Mouse (Mus musculus): ENCODE measurements around the gene Csnk2a1. TPM values are rescaled to one million over a fixed set of nuclear protein-coding genes. Genes with fewer than 3 reads are reported as not detected.

Csnk2a1 gene
- total and polyA plus RNA-seq, 3 experiments, result 88.5 to 130 TPM; not detected in 1

DNA sequence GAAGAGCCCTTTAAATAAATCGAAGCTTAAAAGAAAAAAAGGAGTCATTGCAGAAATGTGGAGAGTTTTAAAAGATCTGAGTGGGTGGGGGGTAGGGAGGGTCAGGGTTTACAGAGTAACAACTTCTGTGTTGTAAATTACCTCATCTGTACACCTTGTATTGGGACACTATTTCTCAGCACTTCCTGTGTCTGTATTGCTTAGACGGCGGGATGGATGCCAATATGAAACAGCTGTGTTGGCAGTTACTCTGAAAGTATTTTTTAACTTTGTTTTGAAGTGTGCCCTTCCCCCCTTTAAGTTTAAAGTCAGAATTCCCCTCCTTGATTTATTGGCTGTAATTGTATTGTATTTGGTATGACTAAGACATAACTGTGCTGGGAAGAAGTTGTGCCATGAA is 54.8 kb downstream of the Csnk2a1 start:
- no peaks in the 10 kb centered on the region for H3K4me1 ChIP-seq (ENCODE audit: control insufficient read depth in 1 of 2, insufficient read depth in 2 of 2, low read length in 2 of 2)
- no peaks in the 10 kb centered on the region for H3K9me3 ChIP-seq (replicated peaks; ENCODE audit: insufficient read depth, low read length)
- H3K4me3 ChIP-seq (ENCODE audit: control insufficient read depth in 1 of 2, insufficient read depth in 1 of 2, low read depth in 2 of 2, low read length in 2 of 2), result no peak overlapping the region
- H3K36me3 ChIP-seq (ENCODE audit: control insufficient read depth in 1 of 2, insufficient read depth in 2 of 2, low read length in 2 of 2), result peaks cover 0 to 22% of the 10 kb centered on the region in 2 experiments; a peak in 2 of 4 replicates
- no peaks in the 10 kb centered on the region for H3K27me3 ChIP-seq (ENCODE audit: control insufficient read depth in 1 of 2, insufficient read depth in 2 of 2, low read length in 2 of 2)
- no peaks in the 10 kb centered on the region for H3K79me2 ChIP-seq (ENCODE audit: control insufficient read depth, insufficient read depth, low read length, poor library complexity)
- DNase-seq (ENCODE audit: low read depth, low spot score), result no peak
- TF ChIP-seq ZC3H11A (IDR thresholded peaks at IDR 0.05; ENCODE audit: low read depth, low read length), result no peak
- no peak for TF ChIP-seq GATA1 (IDR thresholded peaks at IDR 0.05; ENCODE audit: low read depth, low read length)
- TF ChIP-seq CHD2 (IDR thresholded peaks at IDR 0.05; ENCODE audit: low read length), result no peak
- no peak for TF ChIP-seq MYC (IDR thresholded peaks at IDR 0.05; ENCODE audit: low read depth, low read length)
- no peak for TF ChIP-seq GABPA (IDR thresholded peaks at IDR 0.05; ENCODE audit: low read depth, low read length)
- TF ChIP-seq TBP (IDR thresholded peaks at IDR 0.05; ENCODE audit: low read depth, low read length), result no peak
- TF ChIP-seq HCFC1 (IDR thresholded peaks at IDR 0.05; ENCODE audit: low read depth, low read length), result no peak
- TF ChIP-seq POLR2A (IDR thresholded peaks at IDR 0.05; ENCODE audit: control insufficient read depth in 1 of 2, insufficient read depth in 1 of 2, low read depth in 1 of 2, low read length in 2 of 2, poor library complexity in 1 of 2), result no peak
- TF ChIP-seq CTCF (IDR thresholded peaks at IDR 0.05 in 2 of 3, conservative IDR thresholded peaks at IDR 0.05 in 1 of 3; ENCODE audit: control insufficient read depth in 1 of 3, insufficient read depth in 1 of 3, low read depth in 2 of 3, low read length in 3 of 3, poor library complexity in 1 of 3, severe bottlenecking in 1 of 3), result no peak
- TF ChIP-seq MAFK (IDR thresholded peaks at IDR 0.05; ENCODE audit: borderline replicate concordance, low read depth, low read length), result no peak
- no peak for TF ChIP-seq ZKSCAN1 (IDR thresholded peaks at IDR 0.05; ENCODE audit: low read depth, low read length)
- TF ChIP-seq ELF1 (IDR thresholded peaks at IDR 0.05; ENCODE audit: low read depth, low read length), result no peak
- TF ChIP-seq MEF2A (IDR thresholded peaks at IDR 0.05; ENCODE audit: extremely low read depth, insufficient replicate concordance, low read depth, low read length, poor library complexity, severe bottlenecking), result no peak
- no peak for TF ChIP-seq KAT2A (conservative IDR thresholded peaks at IDR 0.05; ENCODE audit: low read depth, low read length)
- no peak for TF ChIP-seq SMC3 (IDR thresholded peaks at IDR 0.05; ENCODE audit: low read depth, low read length)
- no peak for TF ChIP-seq POLR2AphosphoS2 (IDR thresholded peaks at IDR 0.05; ENCODE audit: low read length)
- TF ChIP-seq USF1 (IDR thresholded peaks at IDR 0.05; ENCODE audit: low read depth, low read length), result no peak
- TF ChIP-seq SIN3A (IDR thresholded peaks at IDR 0.05; ENCODE audit: low read length), result no peak
- H3K27ac ChIP-seq (ENCODE audit: control insufficient read depth, low read depth, low read length), result no peak overlapping the region
- no peak overlapping the region for H3K9ac ChIP-seq (ENCODE audit: control insufficient read depth, low read depth, low read length, poor library complexity, severe bottlenecking)

DNA sequence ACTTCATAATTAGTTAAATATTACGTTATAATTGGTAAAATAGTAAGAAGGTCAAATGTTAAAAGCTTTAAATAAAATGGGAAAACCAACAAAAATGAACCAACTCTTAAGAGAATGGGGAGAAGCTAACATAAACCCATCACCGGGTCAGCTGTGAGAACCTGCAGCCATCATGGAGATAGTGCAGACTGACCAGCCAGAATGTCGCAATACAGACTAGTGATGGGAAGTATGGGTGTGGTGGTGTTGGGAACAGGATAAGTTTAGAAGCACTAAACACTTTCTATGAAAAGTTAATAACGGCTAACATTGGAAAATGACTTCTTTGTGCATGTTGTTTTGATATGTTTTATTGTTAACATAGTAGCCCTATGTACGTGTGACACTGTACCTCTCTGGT is 60.9 kb downstream of the Csnk2a1 start:
- TF ChIP-seq HCFC1 (IDR thresholded peaks at IDR 0.05; ENCODE audit: low read depth, low read length), result no peak
- TF ChIP-seq UBTF (IDR thresholded peaks at IDR 0.05; ENCODE audit: borderline replicate concordance, insufficient read depth, low read depth, low read length), result no peak
- TF ChIP-seq EP300 (IDR thresholded peaks at IDR 0.05; ENCODE audit: low read depth in 1 of 2, low read length in 2 of 2), result no peak
- no peak for TF ChIP-seq NRF1 (IDR thresholded peaks at IDR 0.05; ENCODE audit: insufficient read depth, low read depth, low read length, poor library complexity, severe bottlenecking)
- no peak for TF ChIP-seq MYC (IDR thresholded peaks at IDR 0.05; ENCODE audit: low read depth, low read length)
- no peak for TF ChIP-seq ETS1 (IDR thresholded peaks at IDR 0.05; ENCODE audit: low read depth, low read length)
- no peak for TF ChIP-seq TAL1 (IDR thresholded peaks at IDR 0.05; ENCODE audit: low read length)
- no peak for TF ChIP-seq ELF1 (IDR thresholded peaks at IDR 0.05; ENCODE audit: low read depth, low read length)
- TF ChIP-seq POLR2AphosphoS2 (IDR thresholded peaks at IDR 0.05; ENCODE audit: low read length), result no peak
- no peak for TF ChIP-seq RCOR1 (IDR thresholded peaks at IDR 0.05; ENCODE audit: low read depth, low read length)
- no peak for TF ChIP-seq SIN3A (IDR thresholded peaks at IDR 0.05; ENCODE audit: low read length)
- no peak for TF ChIP-seq GATA1 (IDR thresholded peaks at IDR 0.05; ENCODE audit: low read depth, low read length)
- no peak for TF ChIP-seq TCF12 (IDR thresholded peaks at IDR 0.05; ENCODE audit: low read depth, low read length)
- no peak for TF ChIP-seq MAZ (IDR thresholded peaks at IDR 0.05; ENCODE audit: low read depth, low read length)
- TF ChIP-seq ZC3H11A (IDR thresholded peaks at IDR 0.05; ENCODE audit: low read depth, low read length), result no peak
- no peak for TF ChIP-seq ZMIZ1 (IDR thresholded peaks at IDR 0.05; ENCODE audit: low read depth, low read length)
- TF ChIP-seq USF1 (IDR thresholded peaks at IDR 0.05; ENCODE audit: low read depth, low read length), result no peak
- Histone ChIP-seq H3K9me3 (replicated peaks; ENCODE audit: insufficient read depth, low read length) (no peaks in the 10 kb centered on the region), H3K36me3 (ENCODE audit: control insufficient read depth in 1 of 2, insufficient read depth in 2 of 2, low read length in 2 of 2) (peaks cover 0 to 2% of the 10 kb centered on the region in 2 experiments; a peak in 1 of 4 replicates)

More for the DNA sequence above, 60.9 kb downstream of the Csnk2a1 start:
- Histone ChIP-seq H3K9ac (ENCODE audit: control insufficient read depth, low read depth, low read length, poor library complexity, severe bottlenecking) (no peak overlapping the region), H3K4me3 (ENCODE audit: control insufficient read depth in 1 of 2, insufficient read depth in 1 of 2, low read depth in 2 of 2, low read length in 2 of 2) (no peak overlapping the region), H3K27me3 (ENCODE audit: control insufficient read depth in 1 of 2, insufficient read depth in 2 of 2, low read length in 2 of 2) (no peaks in the 10 kb centered on the region), H3K27ac (ENCODE audit: control insufficient read depth, low read depth, low read length) (no peak overlapping the region), H3K79me2 (ENCODE audit: control insufficient read depth, insufficient read depth, low read length, poor library complexity) (no peaks in the 10 kb centered on the region), H3K4me1 (ENCODE audit: control insufficient read depth in 1 of 2, insufficient read depth in 2 of 2, low read length in 2 of 2) (no peaks in the 10 kb centered on the region)
- DNase-seq (ENCODE audit: low read depth, low spot score), result no peak

All from MEL (cell line).